Mouse (Mus musculus) ovary, postnatal 10 days (tissue): ENCODE data around the gene Rnls.

ENCODE experiments used
- DNase-seq: peaks from one replicate; pipeline ENCODE4 v3.0.0; 2022; ENCODE audit warnings: low spot score

The Rnls gene

DNA sequence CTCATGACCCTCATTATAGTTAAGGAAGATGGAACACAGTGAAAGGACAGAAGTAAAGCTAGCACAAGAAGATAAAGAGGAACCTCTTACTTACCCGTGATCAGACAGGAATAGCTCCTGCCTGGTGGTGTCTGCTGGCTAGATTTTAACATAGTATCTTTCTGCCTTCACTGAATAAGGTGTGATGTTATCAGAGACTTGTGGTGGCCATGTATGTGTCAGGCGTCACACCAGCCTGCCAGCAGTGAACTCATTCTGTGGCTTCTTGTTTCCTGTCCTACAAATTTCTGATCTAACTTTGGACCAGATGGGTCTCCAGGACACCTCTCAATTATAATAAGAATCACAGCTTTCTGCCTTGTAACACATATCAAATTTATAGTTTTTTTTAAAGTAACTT lies 129.7 kb downstream of the Rnls start:
- no peak for DNase-seq

DNA sequence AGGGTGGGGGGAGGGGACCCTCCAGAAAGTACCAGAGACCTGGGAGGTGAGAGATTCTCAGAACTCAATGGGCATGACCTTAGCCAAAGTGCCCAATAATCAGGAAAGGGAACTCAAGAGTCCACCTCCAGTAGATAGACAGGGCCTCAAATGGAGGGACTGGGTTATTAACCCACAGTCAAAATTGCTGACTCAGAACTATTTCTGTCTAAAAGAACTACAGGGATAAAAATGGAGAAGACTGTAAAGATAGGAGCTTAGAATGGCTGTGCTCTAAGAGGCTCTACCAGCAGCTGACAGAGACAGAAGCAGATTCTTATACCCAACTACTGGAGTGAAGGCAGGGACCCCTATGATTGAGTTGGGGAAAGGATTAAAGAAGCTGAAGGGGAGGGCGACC lies 132.9 kb downstream of the Rnls start:
- no peak for DNase-seq

DNA sequence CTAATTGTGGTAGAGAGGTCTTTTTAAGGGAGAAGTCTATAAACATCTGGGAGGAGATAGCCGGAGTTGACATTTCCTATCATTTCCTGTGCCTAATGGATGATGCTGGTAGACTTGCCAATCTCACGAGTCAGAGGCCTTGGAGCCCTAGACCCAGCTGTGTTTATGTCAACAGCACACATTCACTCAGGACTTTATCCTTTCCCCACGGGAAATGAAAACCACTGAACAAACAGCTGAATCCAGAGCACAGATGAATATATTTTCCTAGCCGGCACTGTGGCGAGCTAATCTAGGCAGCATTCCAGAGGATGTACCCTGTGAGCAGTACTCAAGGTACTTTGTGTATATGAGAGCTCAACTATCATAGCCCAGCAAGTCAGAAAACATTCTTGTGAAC lies 138.2 kb downstream of the Rnls start:
- DNase-seq, result no peak

DNA sequence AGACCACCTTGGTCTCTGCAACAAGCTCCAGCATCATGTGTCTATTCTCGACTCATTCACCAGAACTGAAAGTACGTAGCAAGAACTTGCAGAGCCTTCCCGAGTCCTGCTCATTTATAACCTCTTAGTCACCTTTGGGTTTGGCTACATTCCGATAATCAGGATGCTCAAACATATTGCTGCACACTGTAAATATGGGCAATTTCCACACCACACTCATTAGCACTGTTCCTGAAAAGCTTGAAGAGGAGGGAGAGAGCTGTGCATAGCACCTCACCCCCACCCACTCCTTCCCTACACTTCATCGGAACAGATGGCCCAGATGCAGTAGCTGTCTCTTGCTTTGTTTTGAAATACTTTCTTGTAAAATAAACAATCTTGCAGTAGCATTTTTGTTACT lies 139.9 kb downstream of the Rnls start:
- DNase-seq, result no peak

DNA sequence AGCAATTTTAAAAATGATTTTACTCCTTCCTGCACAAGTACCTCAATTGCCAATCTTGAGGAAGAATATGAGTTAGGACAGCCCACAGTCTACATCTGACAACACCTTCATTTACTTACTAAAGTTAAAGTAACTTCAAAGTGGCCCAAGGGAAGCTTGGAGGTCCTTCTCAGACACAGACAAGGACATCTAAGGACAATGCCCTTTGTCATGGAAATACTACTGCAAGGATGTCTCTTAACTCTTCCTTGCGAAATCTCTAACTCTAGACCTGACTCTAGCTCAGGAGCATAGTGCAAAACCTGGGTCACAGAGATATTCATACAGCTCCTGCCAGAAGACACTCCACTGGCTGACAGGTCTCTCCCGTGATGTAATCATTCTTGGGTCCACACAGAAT lies 147.9 kb downstream of the Rnls start:
- no peak for DNase-seq

DNA sequence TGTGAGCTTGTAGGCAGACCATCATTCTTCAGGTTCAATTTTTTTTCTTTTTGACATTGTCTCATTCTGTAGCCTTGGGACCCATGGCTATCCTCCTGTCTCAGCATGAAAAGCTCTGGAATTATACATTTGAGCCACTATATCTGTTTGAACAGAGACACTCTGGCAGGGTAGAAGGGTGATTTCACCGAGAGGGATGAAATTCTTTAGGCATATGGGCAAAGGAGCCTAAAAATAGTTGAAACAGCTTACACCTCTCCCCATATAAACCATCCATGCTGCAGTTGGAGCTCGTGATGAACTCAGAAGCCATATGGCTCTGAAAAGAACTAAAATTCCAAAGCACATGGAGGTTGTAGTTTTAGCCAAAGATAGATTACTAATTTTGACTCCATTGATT lies 151.7 kb downstream of the Rnls start:
- DNase-seq, result no peak

DNA sequence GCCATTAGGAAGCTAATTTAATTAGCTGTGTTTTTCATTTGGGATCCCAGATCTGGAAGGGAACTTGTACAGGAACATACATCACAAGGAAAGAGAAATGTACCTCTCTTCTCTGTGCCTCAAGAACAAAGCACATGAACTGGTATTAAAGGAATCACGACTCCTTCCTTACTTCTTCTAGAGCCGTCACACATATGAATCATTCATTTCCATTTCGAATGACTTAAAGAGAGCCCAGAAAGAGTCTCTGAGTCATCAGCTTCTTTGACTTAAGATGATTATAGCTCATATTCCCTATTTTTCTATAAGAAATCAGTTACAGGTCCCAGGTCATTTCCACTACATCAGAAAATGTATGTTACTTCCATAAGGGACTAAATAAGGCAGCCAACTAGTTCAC lies 159.2 kb downstream of the Rnls start:
- no peak for DNase-seq

DNA sequence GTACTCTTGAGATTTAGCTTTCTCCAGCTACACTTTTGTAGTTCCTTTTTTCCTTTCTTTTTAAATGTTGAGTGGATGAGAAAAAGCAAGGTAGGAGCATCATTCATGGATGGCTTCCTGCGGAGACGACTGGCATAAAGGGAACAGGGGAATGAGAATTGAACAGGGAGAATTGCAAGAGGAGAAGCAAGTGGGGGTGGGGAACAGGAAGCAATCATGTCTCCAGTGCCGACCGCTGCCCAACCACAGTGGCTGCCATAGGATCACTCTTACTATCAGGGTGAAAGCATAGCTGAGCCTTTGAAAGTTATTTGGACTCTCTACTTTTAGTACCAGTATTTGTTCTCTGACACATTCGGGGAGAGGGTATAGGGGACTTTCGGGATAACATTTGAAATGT lies 160.8 kb downstream of the Rnls start:
- DNase-seq, result no peak

DNA sequence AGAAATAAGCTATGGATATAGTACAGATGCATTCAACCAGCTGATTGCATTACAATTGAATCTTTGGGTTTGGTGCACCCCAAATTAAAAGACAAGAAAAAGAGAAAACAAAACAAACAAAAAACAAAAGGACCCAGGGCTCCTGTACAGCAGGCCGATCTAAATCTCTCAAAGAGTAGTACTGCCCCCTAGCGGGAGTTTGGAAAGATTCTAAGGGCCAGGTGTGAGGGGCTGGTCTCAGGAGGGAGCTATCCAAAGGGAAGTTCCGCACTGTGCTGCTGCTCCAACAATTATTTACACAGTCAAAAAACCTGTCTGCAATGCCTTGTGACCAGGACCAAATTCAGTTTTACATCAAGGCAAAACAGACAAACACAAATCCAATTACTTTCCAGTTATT lies 165.1 kb downstream of the Rnls start:
- peak; percentile 41 for DNase-seq

DNA sequence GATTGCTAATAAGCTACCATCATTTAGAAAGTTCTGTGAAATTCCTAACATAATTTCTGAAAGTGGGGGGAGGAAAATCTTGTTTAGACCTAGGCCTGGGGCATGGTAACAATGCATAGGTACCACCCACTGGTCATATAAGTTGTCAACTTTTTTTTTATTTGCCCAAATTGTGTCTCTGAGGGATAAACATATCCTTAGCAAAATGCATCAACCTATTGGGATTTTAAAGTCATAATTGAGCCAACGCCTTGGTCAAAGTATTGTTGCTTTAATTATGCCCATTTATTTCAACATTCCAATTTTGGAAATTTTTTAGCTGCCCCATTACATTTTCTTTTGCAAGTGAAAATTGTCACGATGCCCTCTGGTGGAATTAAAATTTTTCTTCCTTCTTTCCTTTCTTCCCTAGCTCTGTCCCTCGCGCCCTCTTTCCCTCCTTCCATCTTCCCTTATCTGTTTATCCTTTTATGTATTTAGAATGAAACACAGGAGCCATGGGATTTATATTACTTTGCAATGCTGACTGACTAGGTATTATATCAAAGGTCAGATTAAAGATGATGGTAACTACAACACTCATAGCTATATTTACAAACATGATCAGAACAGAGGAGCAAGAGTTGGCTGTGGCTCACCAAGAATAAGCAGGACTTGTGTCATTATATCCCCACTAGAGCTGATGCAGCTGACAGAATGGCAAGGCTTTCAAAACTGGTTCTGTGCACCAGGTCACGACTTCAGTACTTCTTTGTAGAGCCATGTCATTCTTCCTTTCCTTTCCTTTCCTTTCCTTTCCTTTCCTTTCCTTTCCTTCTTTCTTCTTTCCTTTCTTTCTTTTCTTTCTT lies 166.0 kb downstream of the Rnls start:
- DNase-seq, result no peak

DNA sequence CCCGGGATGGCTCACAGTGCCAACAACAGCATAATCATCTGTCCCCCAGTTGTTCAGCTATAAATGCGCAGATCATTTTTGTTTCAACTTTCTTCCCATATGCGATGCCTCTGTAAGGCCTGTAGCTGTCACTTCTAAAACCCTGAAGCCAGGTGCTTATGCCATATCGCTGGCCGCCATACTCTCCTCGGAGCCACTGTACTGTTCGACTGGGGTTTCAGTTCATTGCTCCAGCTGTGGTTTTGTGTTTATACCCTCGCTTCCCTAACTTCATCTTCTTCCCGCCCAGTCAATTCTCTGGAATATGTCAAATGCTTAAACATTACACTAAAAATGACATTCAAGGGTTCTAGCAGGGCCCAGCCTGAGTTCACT lies 167.1 kb downstream of the Rnls start:
- DNase-seq, result no peak

DNA sequence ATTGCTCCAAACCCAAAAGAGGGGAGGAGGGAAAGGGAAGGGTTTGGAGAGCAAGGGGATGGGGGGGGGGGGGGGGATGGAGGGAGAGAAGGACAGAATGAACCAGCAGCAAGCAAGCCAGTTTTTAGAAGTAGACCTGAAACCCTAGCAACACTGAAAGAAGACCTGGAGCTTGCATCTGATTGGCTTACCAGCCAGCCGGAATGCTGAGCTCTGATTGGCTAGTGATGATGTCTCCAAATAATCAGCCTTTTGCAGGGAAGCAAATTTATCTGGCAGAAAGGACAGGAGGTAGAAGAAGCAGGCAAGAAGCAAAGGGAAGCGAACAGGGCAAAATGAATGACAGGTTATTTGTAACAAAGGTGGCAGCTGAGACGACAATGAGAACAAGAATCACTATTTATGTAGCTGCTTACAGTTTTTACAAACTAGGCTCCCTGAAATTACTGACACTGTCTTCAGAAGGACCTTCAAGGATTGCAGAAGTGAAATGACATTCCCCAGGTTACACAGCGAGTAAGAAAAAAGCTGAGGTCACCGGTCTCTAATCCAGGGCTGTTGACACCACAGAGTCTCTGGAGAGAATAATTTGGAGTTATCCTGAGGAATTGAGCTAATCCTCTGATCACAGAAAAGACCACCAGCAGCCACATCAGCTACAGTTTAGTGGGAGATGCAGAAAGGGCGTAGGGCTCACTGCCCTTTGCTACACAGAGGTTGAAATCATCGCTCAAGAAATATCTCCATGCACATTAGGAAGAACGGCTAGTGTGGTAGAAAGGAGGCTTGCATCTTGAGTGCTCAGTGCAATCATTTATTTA lies 167.7 kb downstream of the Rnls start:
- DNase-seq, result no peak

DNA sequence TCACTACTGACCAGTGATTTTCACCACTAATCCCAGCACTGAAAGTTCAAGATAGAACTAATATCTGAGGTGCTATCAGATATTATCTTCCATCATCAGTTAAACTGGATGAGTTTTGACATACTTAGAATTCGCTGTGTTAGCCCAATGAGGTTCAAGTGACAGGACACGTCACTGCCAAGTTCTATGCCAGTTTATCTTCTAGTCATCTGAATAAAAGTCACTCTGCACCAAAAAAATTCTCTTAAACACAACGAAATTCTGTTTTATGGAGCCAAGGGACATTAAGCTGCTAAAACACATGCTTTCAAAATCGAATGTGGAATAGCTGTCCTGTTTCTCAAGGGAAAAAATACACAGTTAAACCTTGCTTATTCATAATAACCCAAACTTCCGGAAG lies 168.3 kb downstream of the Rnls start:
- no peak for DNase-seq

DNA sequence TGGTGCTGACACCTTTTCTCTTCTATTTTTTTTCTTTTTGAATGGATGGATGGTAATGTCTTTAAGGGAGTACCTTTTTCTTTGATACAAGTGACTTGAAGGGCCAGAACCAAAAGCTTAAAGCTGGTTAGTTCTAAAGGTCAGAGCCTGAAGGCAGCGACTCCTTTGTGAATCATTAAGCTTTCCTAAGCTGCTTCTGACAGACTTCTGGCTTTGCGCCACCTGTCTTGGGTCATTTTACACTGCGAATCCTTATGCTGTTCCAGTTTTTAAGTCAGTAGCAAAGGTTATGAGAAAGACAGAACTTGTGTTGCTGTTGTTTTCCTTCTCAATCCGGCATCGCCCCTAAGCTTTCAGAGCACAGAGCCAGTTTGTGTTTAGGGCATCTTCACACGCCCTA lies 168.8 kb downstream of the Rnls start:
- DNase-seq, result no peak

DNA sequence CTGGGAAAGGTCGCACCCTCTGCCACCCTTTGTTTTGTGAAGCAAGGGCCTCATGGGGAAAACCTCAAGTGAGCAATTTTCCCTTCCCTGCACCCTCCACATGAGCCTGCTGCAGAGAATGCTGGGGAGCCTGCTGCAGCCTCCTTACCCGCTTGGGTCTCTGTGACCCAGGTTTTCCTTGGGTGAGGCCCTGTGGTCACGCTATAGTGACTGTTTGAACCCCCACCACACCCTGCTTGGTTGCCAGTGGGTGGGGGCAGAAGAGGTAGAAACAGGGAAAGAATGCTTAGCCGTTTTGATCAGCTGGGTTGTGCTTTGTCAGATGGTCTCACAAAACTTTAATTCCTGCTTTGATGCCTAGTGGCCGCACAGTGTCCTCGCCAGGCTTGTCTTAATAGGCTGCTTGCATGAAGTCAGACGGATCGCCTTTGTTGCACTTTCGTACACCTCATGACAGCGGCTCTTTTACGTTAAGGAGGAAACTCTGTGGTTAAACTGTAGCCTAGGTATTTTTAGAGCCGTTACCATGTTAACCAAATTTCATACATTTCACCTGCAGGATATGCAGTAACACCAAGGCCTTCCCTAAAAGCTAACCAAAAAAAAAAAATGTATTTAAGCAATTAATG lies 169.4 kb downstream of the Rnls start:
- no peak for DNase-seq

DNA sequence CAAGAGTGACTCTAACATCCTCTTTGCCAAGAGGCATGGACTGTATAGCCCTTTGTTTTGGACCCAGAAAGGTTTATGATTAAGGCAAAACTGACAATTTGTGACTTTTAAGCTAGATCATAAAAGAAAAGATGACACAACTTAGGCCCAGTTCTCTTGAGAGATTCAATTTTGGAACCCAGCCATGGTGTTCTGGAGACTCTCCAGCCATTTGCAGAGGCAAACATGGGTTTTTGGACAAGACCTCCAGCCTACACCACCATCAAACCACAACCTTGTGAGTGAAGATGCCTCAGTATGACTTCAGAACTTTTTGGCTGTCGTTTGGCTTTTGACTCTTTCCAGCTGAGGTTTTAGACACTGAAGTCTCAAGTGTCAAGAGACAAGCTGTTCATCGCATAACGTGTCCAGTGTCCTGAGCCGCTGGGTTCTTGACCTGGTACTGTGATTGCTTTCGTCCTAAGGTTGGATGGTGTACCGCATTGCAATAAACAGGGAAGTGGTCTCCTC lies 174.2 kb downstream of the Rnls start:
- DNase-seq, result no peak

DNA sequence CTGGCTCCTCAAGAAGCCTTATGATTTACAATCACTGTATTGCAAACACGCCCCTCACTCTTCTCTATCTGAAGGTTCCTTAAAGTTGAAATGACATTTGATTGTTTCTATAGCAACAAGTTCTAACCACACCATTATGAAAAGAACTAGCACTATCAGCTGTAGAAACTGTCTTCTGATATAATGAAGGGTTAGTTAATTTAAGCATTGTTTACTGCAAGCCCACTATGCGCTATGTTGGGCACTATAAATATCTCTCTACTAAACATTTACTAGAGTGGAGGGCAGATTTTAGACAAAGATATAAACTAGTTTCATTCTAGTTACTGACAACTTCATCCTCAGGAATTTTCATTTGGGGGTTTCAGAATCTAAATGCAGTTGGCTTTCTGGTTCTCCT lies 182.4 kb downstream of the Rnls start:
- no peak for DNase-seq

DNA sequence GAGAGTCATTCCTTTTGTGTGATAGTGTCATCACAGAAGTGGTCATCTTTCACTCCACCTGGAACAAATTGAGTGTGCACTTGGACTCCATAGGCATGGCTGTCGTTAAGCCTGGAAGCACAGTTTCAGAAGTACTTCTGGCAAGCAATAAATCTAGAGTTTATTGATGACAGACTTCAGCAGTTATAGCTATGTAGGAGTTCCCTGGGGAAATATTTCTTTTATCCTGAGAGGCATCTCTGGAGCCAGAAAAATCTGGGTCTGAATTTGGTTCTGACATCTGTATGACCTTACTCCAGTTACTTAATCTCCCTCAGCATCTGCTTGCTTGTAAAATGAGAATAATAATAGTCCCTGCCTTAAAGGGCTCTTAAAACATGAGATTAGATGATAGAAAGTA lies 184.1 kb downstream of the Rnls start:
- DNase-seq, result no peak

DNA sequence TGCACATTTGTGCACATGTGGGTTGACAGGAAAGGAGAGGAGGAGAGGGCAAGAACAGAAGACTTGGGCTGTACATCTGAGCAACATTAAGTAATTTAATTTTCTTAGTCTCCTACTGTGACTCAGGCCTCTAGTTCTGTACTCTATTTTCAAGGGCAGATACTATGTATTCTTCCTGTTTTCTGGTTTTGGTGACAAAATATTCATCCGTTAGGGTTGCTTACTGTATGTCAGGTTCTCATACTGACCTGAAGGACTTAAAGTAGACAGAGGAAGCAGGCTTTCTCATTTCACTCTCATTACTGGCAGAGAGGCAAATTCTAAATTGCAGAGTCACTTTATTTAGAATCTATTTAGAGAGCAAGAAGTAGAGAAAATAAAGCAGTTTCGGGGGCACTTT lies 186.7 kb downstream of the Rnls start:
- no peak for DNase-seq

DNA sequence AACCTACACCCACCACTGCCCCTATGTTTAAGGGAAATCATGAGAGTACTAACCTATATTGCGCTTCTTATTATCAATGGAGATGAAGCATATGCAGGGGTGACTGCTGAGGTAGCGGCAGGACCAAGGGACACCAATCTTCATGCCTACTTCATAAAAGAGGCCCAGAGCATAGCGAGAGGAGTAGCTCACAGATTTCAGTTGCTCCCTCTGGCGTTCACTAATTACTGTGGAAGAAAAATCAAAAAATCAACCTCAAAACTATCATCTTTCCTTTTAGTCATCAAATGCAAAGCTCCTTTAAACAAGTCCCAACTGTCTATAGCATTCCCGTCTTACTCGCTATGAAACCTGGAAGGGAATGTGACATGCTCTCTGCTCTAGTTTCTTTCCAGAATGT lies 189.7 kb downstream of the Rnls start:
- no peak for DNase-seq

DNA sequence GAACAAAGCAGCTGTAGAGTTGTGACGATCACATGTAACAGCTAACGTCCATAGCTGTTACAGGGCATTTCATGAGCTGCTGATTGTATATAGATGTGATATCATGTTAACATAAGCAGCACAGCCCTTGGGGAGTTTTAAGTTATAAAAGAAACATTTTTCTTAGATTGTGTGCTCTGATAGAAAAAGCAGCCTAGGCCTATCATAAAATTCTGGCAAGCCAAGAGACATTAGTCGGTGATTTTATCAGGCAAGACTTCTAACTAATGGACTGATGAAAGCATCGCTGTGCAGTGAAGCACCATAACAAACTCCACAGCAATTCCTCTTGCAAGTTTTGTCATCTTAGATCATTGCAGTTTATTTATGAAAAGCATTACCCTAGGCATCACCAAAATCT lies 190.9 kb downstream of the Rnls start:
- no peak for DNase-seq

DNA sequence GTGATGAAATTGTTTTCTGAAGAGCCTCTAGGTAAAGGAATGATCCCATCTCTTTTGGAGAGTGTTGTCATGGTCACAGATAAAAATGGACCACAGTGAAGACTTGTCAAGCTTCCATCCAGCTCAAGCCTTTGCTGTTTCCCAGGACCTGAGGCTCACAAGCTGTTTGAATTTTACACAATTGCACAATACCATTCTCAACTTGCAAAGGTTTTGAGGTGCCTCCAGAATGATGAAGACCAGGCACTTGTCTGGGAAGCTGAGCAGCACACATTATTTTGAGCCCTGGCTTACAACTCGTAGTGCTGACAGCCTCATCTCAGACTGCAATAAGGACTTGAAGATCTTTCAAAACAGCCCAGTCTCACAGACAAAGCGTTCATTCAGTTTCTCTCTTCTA lies 200.0 kb downstream of the Rnls start:
- DNase-seq, result no peak

DNA sequence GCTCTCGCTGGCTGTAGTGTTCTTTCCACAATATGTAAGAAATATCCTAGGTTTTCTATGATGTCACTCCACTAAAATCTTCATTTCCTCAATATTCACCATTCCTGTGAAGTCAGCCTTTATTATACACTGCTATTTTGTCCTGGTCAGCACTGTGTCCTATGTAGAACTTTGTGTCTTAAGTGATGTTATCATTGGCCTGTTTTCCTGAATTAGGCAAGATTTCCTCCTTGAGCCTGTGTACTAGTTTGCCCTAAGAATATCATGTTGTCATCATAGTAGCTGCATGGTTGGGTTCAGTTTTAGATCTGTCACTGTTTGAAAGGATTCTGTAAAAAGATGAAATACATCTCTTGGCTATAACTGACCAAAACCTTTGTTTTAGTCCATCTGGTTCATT lies 203.3 kb downstream of the Rnls start:
- DNase-seq, result no peak
